Mouse (Mus musculus): ENCODE data around the gene H2afj.

DNA sequence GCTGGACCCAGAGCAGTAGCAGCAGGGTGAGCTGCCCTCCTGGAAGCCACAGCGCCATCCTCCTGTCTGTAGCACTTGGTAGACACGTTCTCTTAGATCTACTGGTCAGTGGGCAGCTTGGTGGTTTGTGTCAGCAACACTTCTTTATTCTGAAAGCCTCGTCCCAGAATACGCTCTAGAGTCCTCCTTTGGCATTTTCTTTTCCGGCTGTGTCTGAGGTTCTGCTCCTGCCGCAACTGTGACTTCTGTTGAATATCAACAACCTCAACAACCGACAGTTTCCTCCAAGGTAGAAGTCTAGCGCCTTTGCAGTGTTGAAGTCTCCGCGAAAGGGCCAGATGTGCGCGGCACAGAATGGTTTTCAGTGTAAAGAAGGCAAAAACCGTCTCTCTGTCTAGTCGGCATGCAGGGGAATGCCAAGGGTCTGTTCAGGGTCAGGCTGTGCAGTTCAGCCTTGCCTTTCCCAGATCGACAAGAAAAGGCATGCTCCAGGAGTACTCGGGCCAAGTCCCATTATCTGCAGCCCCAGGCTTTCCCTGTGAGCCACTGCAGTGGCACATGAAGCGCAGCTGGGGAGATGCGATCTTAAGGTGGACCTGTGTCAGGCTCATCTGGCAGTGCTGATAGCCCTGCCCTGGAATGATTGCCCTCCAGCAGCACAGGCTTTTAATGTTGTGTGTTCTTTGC is 49.3 kb downstream of the H2afj start, which contains the start of gene Art4:
- TF ChIP-seq CTCF (IDR thresholded peaks at IDR 0.05; ENCODE audit: low read depth, low read length) = no peak
- no peak for TF ChIP-seq POLR2AphosphoS5 (IDR thresholded peaks at IDR 0.05; ENCODE audit: insufficient replicate concordance, low read depth, low read length)
- no peak for TF ChIP-seq GATA1 (IDR thresholded peaks at IDR 0.05; ENCODE audit: borderline replicate concordance, low read length)
- TF ChIP-seq TAL1 (conservative IDR thresholded peaks at IDR 0.05; ENCODE audit: low read depth, low read length) = peak; percentile 99

Measured in G1E (cell line).